In the genomic region with DNA sequence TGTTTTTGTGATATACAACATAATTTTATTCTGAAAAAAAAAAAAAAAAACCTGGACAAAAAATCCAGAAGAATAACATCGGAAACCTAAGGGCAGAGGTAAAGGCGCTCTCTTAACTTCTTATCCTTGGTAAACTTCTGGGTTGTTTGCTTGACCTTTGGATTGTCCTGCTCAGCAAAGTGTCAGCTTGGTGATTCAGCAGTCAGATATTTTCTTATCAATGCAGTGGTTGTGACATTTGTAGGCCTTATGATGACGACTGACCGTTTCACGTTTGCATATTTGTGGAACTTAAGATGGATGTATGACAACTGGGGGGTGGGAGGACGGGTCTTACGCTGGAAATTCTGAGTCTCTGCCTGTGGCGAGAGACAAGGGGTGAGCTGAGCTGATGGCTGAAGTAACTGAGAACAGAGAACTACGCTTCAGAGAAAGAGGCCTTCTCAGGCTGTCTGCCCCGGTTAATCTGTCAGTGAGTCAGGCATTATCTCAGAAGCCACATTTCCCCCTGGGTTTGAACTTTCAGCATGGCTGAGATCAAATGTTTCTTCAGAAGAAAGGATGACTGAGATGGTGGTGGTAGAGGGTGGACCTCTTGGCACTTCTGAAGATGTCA, we compare ENCODE assay signal across 16 mouse cellular contexts.
DNase-seq lines count a peak whose midpoint lies in the region; ATAC-seq lines count a peak whose summit lies in the region.
"Had no signal": no experiment of that assay in that cellular context is flagged by ENCODE, and none has a peak within 500 bp of the region (broad histone marks: within the 10 kb centered on the region; RNA-seq: fewer than 3 reads in every experiment).

No protein-coding gene starts in this region.

- H3K4me2 ChIP-seq in liver, embryonic 13.5 days: peak overlapping the region; percentile 57
- no peak overlapping the region for H3K4me2 ChIP-seq in kidney, embryonic 15.5 days
- H3K4me2 ChIP-seq: hindbrain, embryonic 15.5 days had no signal

- H3K4me1 ChIP-seq in liver, embryonic 13.5 days (replicated peaks): peaks cover 51% of the 10 kb centered on the region
- H3K4me1 ChIP-seq in kidney, embryonic 15.5 days: no peaks in the 10 kb centered on the region
- no peaks in the 10 kb centered on the region for H3K4me1 ChIP-seq in hindbrain, embryonic 10.5 days (replicated peaks)
- H3K4me1 ChIP-seq: hindbrain, embryonic 15.5 days; limb, embryonic 10.5 days had no signal

- ATAC-seq in erythroid progenitor cell, adult 5-6 weeks (replicated peaks; ENCODE audit: low FRiP score, poor library complexity, severe bottlenecking): peak; percentile 63
- peak; percentile 87 for ATAC-seq in liver, embryonic 13.5 days (ENCODE audit: low read depth)
- ATAC-seq in kidney, embryonic 15.5 days (replicated peaks; ENCODE audit: low FRiP score): no peak

- DNase-seq in adrenal gland, postnatal 14 days: peak; percentile 15
- DNase-seq in adrenal gland, postnatal 36 days: no peak
- DNase-seq in 416B (ENCODE audit: low read depth): peak; percentile 88
- peak; percentile 48 for DNase-seq in liver, embryonic 13.5 days
- DNase-seq in hindbrain, embryonic 10.5 days (ENCODE audit: low spot score): no peak
- DNase-seq in kidney, postnatal 4 days: no peak
- DNase-seq: B cell, adult 2 months; cerebellum, adult 11 months; right cerebral cortex, postnatal 25 days; thymus, postnatal 36 days had no signal

- peaks cover 10% of the 10 kb centered on the region for H3K27me3 ChIP-seq in liver, embryonic 13.5 days
- no peaks in the 10 kb centered on the region for H3K27me3 ChIP-seq in kidney, embryonic 15.5 days
- H3K27me3 ChIP-seq in hindbrain, embryonic 10.5 days (ENCODE audit: insufficient read depth, poor library complexity, severe bottlenecking): no peaks in the 10 kb centered on the region
- H3K27me3 ChIP-seq: hindbrain, embryonic 15.5 days had no signal

- H3K27ac ChIP-seq in liver, embryonic 13.5 days: peak overlapping the region; percentile 85
- no peak overlapping the region for H3K27ac ChIP-seq in kidney, embryonic 15.5 days
- H3K27ac ChIP-seq in hindbrain, embryonic 10.5 days: no peak overlapping the region; the same call in 1 of the 2 replicates
- H3K27ac ChIP-seq: hindbrain, embryonic 15.5 days; kidney, postnatal 0 days; limb, embryonic 10.5 days had no signal

- H3K36me3 ChIP-seq in liver, embryonic 13.5 days: no peaks in the 10 kb centered on the region
- no peaks in the 10 kb centered on the region for H3K36me3 ChIP-seq in kidney, embryonic 15.5 days
- no peaks in the 10 kb centered on the region for H3K36me3 ChIP-seq in hindbrain, embryonic 10.5 days
- H3K36me3 ChIP-seq: hindbrain, embryonic 15.5 days; limb, embryonic 10.5 days had no signal

- H3K9me3 ChIP-seq in liver, embryonic 13.5 days (replicated peaks): no peaks in the 10 kb centered on the region
- H3K9me3 ChIP-seq in kidney, embryonic 15.5 days (replicated peaks): no peaks in the 10 kb centered on the region
- no peaks in the 10 kb centered on the region for H3K9me3 ChIP-seq in hindbrain, embryonic 10.5 days
- H3K9me3 ChIP-seq: hindbrain, embryonic 15.5 days; limb, embryonic 10.5 days had no signal

- WGBS in liver, embryonic 13.5 days (ENCODE audit: insufficient replicate concordance): 11% methylated on average over 10 of the region's 10 CpGs
- WGBS in kidney, embryonic 15.5 days: 72% methylated on average over 10 of the region's 10 CpGs
- WGBS in hindbrain, embryonic 10.5 days: 74% methylated on average over 10 of the region's 10 CpGs

- H3K4me3 ChIP-seq in liver, embryonic 13.5 days (replicated peaks): 0 out of 2 replicates have a peak overlapping the region, but pooled peaks have one; percentile 1
- no peak overlapping the region for H3K4me3 ChIP-seq in kidney, embryonic 15.5 days (replicated peaks)
- no peak overlapping the region for H3K4me3 ChIP-seq in hindbrain, embryonic 10.5 days
- H3K4me3 ChIP-seq: erythroblast, embryonic 14.5 days; hindbrain, embryonic 15.5 days; limb, embryonic 10.5 days had no signal

- H3K9ac ChIP-seq in liver, embryonic 13.5 days: peak overlapping the region; percentile 51
- no peak overlapping the region for H3K9ac ChIP-seq in kidney, embryonic 15.5 days
- H3K9ac ChIP-seq: hindbrain, embryonic 15.5 days had no signal

Comparison
In these comparisons a context has a peak if more than half of its experiments do, and no peak if none do; other contexts are left out.
1. DNase-seq: peak in adrenal gland, postnatal 14 days (single experiment), 416B (single experiment) and liver, embryonic 13.5 days (single experiment); none in adrenal gland, postnatal 36 days (0 of 2), hindbrain, embryonic 10.5 days (single experiment) and kidney, postnatal 4 days (0 of 2).